Mouse (Mus musculus) megakaryocyte, adult 5-6 weeks (primary cell): Measurements from ENCODE around the gene Ptgr2. TPM values are rescaled to one million over a fixed set of nuclear protein-coding genes. Genes with fewer than 3 reads are reported as not detected.
A peak's percentile ranks its signal among the peaks of the same experiment; 100 is the strongest.
"Not testable (repeated sequence)": the region's sequence is repeated elsewhere in the genome, so short reads cannot be mapped to it uniquely, and the experiment has no call there.

ENCODE experiments used
- ATAC-seq: 2 replicates; pipeline ENCODE4 v1.8.0; 2016; ENCODE audit warnings: mild to moderate bottlenecking, inconsistent platforms; ENCODE audit not compliant: poor library complexity, severe bottlenecking
- total RNA-seq, 2 experiments: library from RNA; stranded (forward) in 1 of 2; stranded (reverse) in 1 of 2; fragments of 153-499, 151-499 nt in 1 of 2; fragments of 221-1000, 200-1000 nt in 1 of 2; gene quantifications; 2 replicates each; pipeline versions ENCODE4 v1.2.3 to v1.2.4; 2015 to 2017

The Ptgr2 gene
- total RNA-seq (2015) (14.3 and 18.9 TPM in 2 replicates), total RNA-seq (2017) (52.4 and 52.9 TPM in 2 replicates)

GRCm38 (mm10) chr12:84284885-84285592, at the start of gene Ptgr2:
TSS of gene Ptgr2 (plus strand) at chr12:84285232.
- ATAC-seq: peak; percentile 98

DNA sequence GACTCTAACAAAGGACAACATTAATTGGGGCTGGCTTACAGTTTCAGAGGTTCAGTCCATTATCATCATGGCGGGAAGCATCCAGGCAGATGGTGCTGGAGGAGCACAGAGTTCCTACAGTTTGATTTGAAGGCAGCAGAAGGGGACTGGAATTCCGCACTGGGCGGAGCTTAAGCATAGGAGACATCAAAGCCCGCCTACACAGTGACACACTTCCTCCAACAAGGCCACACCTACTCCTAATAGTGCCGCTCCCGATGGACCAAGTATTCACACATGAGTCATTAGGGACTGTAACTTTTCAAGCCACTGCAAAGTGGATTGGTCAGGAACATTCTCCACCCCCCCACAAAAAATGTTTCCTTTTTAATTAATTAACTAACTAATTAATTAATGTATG, 49.5 kb upstream of the Ptgr2 start:
- no peak for ATAC-seq

DNA sequence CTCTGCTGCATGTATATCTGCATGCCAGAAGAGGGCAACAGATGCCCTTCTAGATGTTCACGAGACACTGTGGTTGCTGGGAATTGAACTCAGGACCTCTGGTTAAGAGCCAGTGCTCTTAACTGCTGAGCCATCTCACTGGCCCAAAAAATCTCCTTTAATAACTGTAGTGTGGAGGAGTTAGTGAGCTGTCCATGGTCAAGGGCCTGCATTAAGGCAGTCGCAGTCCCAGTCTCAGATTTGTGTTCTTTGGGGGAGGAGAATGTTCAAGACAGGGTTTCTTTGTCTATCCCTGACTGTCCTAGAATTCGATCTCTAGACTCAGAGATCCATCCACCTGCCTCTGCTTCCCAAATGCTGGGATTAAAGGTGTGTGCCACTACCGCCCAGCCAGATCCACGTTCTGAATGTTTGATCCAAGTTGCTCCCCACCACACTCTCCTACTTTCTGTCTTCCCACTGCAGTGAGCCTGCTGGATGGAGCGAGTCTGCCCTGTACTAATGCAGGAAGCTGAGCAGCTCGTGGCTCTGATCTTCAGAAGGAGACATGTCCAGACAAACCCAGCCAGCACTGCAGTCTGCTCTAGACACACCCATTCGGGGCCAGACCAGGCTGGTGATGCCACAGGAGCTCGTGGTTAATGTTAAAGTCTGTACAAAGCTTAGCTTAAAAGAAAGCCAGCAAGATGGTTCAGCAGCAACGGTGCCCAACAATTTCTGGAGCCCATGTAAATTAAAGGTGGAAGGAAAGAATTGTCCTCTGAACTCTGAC, 48.9 kb upstream of the Ptgr2 start:
- ATAC-seq: no peak

DNA sequence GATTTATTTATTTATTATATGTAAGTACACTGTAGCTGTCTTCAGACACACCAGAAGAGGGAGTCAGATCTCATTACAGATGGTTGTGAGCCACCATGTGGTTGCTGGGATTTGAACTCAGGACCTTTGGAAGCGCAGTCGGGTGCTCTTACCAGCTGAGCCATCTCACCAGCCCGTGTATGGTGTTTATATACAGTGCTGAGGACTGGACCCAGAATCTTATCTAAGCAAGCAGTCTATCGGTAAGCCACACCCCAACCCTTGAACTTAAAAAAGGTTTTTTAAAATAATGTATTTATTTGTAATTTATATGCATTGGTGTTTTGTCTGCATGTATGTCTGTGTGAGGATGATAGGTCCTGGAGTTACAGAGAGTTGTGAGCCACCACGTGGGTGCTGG, 48.0 kb upstream of the Ptgr2 start:
- not testable (repeated sequence) for ATAC-seq

DNA sequence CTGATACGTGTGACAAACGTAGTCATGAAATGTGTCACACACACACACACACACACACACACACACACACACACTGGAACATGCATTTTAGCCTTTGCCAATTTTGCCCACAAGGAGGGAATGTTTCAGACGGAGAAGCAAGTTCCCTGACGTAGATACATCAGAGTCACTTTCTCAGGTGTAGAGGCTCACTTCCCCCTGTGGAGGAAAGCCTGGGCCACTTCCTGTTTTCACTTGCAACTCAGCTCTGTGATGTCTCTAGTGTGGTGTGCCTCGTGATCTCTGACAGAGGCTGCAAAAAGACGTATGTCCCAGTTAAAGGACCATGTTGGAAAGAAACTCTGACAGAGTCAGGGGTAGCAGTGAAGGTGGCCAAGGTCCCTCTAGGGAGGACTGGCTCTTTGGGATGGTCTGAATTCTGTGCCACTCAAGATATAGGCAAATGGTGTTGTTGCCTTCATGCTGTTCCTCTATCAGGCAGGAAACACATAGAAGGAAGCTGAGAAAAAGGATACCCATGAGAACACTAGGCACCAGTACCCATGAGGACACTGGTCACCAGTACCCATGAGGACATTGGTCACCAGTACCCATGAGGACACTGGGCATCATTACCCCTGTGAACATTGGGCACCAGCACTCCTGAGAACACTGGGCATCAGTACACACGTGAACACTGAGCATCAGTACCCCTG, 41.8 kb upstream of the Ptgr2 start:
- peak; percentile 95 for ATAC-seq

DNA sequence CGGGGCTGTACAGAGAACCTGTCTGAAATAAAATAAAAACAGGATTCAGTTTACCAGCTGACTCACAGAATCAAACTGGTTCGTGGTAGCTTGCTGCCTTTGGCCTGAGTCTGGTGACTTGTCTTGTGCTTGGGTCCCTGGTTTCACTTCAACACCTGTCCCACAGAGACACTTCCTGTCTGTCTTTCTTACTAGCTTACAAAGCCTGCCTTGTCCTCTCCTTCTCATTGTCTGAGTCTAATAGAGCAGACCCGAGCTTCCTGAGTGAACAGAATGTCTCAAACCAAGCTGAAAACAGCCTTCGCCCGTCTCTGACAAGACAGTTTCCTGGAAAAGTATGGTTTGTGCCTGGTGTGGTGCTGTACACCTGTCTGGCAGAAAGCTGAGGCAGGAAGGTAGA, 39.3 kb upstream of the Ptgr2 start:
- 0 out of 2 replicates have a peak, but pooled peaks have one; percentile 6 for ATAC-seq

- peak; percentile 86 for ATAC-seq
These were observed 35.8 kb upstream of the Ptgr2 start for GRCm38 (mm10) chr12:84249217-84249616.

DNA sequence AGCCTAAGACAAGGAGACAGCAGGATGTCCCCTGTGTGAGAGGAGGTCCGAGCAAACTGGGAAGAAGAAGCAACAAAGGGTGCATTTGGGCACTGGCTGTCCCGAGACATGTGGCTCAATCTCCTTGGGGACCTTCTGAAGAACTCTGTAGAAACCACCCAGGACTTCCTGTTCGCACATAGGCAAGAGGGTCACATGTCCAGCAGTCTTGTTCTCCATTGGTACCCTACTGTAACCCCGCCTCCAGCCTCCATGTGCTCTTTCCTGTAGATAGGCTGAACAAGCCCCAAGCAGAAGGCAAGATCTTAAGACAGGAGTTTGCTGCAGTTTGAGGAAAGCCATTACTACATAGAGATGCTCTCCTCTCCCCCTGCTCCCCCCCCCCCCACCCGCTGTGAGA, 32.2 kb upstream of the Ptgr2 start:
- peak; percentile 94 for ATAC-seq

GRCm38 (mm10) chr12:84254886-84255285, 30.1 kb upstream of the Ptgr2 start:
- no peak for ATAC-seq

- peak; percentile 82 for ATAC-seq
These were observed 24.7 kb upstream of the Ptgr2 start for GRCm38 (mm10) chr12:84260363-84260762.

- no peak for ATAC-seq
These were observed 17.8 kb upstream of the Ptgr2 start for GRCm38 (mm10) chr12:84267264-84267663.

- no peak for ATAC-seq
These were observed 11.7 kb upstream of the Ptgr2 start for GRCm38 (mm10) chr12:84273366-84273765.

GRCm38 (mm10) chr12:84275288-84275687, 9.7 kb upstream of the Ptgr2 start:
- peak; percentile 100 for ATAC-seq

DNA sequence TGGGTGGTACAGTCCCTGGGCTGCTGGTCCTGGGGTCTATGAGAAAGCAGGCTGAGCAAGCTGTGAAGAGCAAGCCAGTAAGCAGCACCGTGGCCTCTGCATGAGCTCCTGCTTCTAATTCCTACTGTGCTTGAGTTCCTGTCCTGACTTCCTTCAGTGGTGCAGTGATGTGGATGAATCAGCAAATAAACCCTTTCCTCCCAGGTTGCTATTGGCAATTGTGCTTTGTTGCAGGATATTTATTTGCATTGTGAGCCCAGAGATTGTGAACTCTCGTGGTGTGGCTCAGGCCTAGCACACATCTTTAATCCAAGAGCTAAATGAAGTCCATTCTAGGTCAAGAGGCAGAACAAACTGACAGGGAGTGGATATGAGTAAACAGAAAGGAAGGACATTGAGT, 8.7 kb upstream of the Ptgr2 start:
- peak; percentile 27; the same call in 1 of the 2 replicates for ATAC-seq

DNA sequence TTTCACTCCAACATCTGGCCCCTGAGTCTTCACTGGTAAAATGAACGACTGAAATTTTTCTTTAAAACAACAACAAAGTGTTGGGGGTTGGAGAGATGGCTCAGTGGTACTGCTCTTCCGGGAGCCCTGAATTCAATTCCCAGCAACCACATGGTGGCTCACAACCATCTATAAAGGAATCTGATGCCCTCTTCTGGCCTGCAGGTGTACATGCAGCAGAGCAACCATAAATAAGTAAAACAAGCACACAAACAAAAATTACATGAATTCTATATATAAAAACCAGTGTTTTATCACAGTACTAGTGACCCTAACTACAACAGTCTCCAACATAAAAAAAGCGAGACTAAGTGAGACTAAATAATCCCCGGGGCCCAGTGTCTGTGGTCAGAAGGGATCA, 8.2 kb upstream of the Ptgr2 start:
- ATAC-seq: no peak

DNA sequence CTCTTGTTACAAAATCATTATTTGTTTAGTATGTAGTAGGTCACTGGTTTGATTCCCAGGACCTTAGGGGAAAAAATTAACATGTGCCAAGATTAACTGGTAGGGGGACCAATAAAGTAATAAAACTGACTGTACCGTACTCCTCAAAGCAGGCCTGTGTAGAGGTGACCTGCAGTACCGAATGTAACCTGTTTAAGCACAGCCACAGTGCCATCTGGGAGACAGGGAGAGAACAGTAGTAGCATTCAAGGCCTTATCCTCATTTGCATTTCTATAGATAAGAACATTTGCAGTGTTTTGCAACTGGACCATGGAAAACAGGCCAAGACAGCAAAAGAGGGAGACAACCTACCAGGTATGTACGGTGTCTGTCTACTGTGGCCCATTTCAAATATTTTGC, 7.2 kb upstream of the Ptgr2 start:
- no peak for ATAC-seq

GRCm38 (mm10) chr12:84278901-84279300, 6.1 kb upstream of the Ptgr2 start:
- no peak for ATAC-seq

- ATAC-seq: no peak
These were observed 641 bp upstream of the Ptgr2 start for GRCm38 (mm10) chr12:84284391-84284790.

DNA sequence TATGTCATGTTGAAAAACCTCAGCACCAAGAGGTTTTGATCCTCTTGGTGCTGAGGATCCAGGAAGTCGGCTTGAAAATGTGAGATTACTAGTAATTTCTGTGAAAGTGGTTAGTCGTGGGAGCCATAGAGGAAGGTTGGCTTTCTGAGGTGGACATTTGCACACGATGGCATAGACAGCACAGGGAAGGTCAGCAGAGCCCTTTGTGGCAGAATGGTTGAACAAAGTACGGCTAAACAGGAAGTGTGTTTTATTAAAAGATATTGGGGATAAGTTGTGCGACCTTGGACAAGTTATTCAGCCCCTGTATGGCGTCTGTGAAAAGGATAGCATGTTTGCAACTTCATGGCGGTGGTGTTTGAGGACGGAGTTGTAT, 549 bp downstream of the Ptgr2 start:
- ATAC-seq: peak; percentile 30

DNA sequence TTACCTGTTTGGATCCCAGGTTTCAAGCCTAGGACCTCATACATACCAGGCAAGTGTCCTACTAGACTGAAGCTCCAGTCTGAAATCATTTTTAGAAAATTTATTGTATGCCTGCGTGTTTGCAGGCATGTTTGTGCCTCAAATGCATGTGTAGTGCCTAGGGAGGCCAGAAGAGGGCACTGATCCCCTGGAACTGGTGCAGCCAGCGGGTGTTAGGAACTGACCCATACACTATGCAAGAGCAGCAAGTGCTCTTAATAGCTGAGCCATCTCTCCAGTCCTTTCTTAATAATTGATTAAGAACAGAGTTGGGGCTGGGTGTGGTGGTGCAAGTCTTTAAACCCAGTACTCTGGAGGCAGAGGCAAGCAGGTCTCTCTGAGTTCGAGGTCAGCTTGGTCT, 3.4 kb downstream of the Ptgr2 start:
- ATAC-seq: peak; percentile 45

GRCm38 (mm10) chr12:84297851-84298250, 12.8 kb downstream of the Ptgr2 start:
- no peak for ATAC-seq

DNA sequence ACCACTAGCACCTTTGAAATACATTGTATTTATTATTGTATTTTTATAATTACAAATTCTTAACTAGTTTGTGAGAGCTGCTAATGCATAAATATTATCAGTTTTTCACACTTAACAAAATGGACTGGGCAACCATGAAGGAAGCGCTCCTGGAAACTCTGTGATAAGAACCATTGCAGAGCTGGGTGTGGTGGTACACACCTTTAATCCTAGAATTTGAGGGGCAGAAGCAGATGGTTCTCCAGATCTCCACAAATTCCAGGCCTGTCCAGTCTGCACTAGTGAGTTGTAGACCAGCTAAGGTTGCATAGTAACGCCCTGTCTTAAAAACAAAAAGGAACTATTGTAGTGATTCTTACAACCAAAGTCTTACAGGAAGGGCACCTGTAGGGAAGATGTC, 14.2 kb downstream of the Ptgr2 start:
- no peak for ATAC-seq
